Mouse (Mus musculus): ENCODE data around the gene Pabpc4. TPM values are rescaled to one million over a fixed set of nuclear protein-coding genes. Genes with fewer than 3 reads are reported as not detected.
A peak's percentile ranks its signal among the peaks of the same experiment; 100 is the strongest.

Pabpc4 gene
- polyA plus RNA-seq, 1 experiment from 2014 or later: 60.4 TPM

DNA sequence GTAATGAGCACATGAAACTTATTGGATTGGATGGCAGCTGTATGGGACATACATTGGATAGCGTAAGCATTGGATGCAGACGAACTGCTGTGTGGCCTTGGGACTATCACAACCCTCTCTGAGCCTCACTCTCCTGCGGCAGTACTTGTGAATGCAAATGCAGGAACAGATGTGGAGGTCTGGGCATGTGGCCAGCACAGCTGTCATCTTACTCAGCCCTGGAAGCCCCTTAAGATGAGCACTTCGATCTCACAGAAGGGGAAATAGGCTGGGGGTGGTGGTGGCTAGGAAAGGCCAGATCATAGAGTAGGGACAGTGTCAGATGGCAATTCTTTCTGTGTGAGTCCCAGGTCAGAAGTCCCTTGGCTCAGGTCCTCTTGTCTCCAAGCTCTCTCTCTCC is 75.5 kb downstream of the Pabpc4 start:
- no peak for ATAC-seq (ENCODE audit: low read depth)
- Histone ChIP-seq H3K36me3 (ENCODE audit: control insufficient read depth, insufficient read depth, low read length) (no peaks in the 10 kb centered on the region), H3K9ac (ENCODE audit: low read depth, low read length) (no peak overlapping the region), H3K27me3 (replicated peaks; ENCODE audit: control insufficient read depth, insufficient read depth, low read length) (peaks cover 26% of the 10 kb centered on the region), H3K4me2 (ENCODE audit: low read depth, low read length) (no peak overlapping the region), H3K27ac (replicated peaks; ENCODE audit: low read depth, low read length) (no peak overlapping the region), H3K4me3 (ENCODE audit: low read depth, low read length) (no peak overlapping the region), H3K4me1 (ENCODE audit: control insufficient read depth, insufficient read depth, low read length) (peaks cover 4% of the 10 kb centered on the region), H3K9me3 (ENCODE audit: control insufficient read depth, low read length) (no peaks in the 10 kb centered on the region)
- WGBS: 60% methylated on average over 4 of the region's 4 CpGs
- peak; percentile 61 for DNase-seq (ENCODE audit: low spot score)

- Histone ChIP-seq H3K4me3 (ENCODE audit: low read depth, low read length) (no peak overlapping the region), H3K4me2 (ENCODE audit: low read depth, low read length) (no peak overlapping the region), H3K9ac (ENCODE audit: low read depth, low read length) (no peak overlapping the region), H3K27me3 (replicated peaks; ENCODE audit: control insufficient read depth, insufficient read depth, low read length) (peaks cover 43% of the 10 kb centered on the region), H3K36me3 (ENCODE audit: control insufficient read depth, insufficient read depth, low read length) (no peaks in the 10 kb centered on the region), H3K27ac (replicated peaks; ENCODE audit: low read depth, low read length) (no peak overlapping the region), H3K4me1 (ENCODE audit: control insufficient read depth, insufficient read depth, low read length) (peaks cover 11% of the 10 kb centered on the region), H3K9me3 (ENCODE audit: control insufficient read depth, low read length) (no peaks in the 10 kb centered on the region)
- no peak for ATAC-seq (ENCODE audit: low read depth)
- WGBS: 66% methylated on average over 5 of the region's 5 CpGs
- DNase-seq (ENCODE audit: low spot score): no peak
Measured at GRCm38 (mm10) chr4:123340232-123340631, 78.1 kb downstream of the Pabpc4 start.

DNA sequence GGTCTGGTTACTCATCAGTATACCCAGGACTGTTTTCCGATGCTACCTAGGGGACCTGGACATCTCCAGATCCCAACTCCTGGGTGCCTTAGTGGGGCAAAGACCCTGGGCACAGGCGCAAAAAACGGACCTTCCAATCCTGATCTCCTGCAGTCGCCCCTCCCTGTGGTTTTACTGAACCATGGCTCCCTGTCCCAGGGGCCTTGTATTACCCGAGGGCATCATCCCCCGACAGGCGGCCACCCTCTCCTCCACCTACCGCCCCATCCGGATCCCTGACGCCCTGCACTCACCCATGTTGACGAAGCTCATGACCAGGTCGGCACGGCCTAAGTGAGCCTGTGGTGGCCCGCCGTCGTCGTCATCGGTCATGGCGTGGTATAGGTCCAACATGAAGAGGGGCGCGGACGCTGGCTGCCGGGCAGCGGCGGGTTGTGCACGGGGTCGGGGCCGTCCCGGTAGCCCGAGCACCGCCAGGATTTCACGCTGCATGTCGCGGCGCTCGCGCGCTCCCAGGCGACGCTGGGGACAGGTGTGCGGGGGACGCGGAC is 80.0 kb downstream of the Pabpc4 start:
- DNase-seq (ENCODE audit: low spot score) (no peak), ATAC-seq (ENCODE audit: low read depth) (no peak; the same call in 1 of the 2 replicates)
- 2% methylated on average over 33 of the region's 43 CpGs for WGBS
- H3K9ac ChIP-seq (ENCODE audit: low read depth, low read length): peak overlapping the region; percentile 34; the same call in 1 of the 2 replicates
- peaks cover 43% of the 10 kb centered on the region for H3K27me3 ChIP-seq (replicated peaks; ENCODE audit: control insufficient read depth, insufficient read depth, low read length)
- peaks cover 11% of the 10 kb centered on the region for H3K4me1 ChIP-seq (ENCODE audit: control insufficient read depth, insufficient read depth, low read length)
- H3K9me3 ChIP-seq (ENCODE audit: control insufficient read depth, low read length): no peaks in the 10 kb centered on the region
- peak overlapping the region; percentile 90 for H3K4me2 ChIP-seq (ENCODE audit: low read depth, low read length)
- peak overlapping the region; percentile 53 for H3K4me3 ChIP-seq (ENCODE audit: low read depth, low read length)
- no peaks in the 10 kb centered on the region for H3K36me3 ChIP-seq (ENCODE audit: control insufficient read depth, insufficient read depth, low read length)
- no peak overlapping the region for H3K27ac ChIP-seq (replicated peaks; ENCODE audit: low read depth, low read length)

DNA sequence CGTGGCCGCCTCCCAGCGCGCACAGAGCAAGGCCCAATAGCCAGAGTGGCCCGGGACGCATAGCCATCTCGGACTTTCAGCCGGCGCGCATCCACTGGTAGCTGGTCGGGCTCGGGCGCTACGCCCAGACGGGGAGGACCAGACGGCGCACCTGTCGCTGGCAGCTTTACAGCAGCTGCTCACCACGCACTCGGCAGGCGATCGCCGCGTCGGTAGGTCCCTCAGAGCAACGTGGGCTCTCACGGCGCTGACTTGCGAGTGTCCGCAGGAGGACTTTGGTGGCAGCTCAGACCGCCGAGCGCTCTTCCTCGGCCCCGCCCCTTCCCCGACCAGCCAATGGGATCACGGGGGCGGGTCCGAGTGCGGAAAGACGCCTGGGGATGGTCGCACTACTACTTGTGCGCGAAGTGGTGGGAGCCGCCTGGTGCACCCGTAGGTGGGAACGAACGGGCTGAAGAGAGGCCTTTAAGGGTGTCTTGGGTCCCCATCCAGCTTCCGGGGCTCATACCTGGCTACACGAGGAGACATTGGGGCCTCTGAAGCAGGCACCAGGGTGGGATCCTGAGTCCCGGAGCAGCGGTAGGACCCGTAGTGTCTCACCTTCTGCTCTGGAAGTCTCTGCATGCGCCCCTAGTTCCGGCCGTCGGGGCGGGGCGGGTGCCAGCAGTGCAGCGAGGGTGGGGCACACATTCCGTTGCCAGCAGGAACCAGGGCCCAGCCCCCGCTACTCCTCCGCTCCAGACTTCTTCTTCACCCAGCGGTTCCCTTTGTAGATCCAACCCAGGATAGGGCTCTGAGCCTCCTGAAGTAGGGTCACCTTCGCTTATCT is 80.7 kb downstream of the Pabpc4 start, which contains the start of gene Bmp8a:
Gene Bmp8a, minus strand, starts transcription at position 611 of the 829 bp plus-strand sequence.
- peaks cover 43% of the 10 kb centered on the region for H3K27me3 ChIP-seq (replicated peaks; ENCODE audit: control insufficient read depth, insufficient read depth, low read length)

GRCm38 (mm10) chr4:123343471-123343789 is 81.3 kb downstream of the Pabpc4 start:
- 0 out of 2 replicates have a peak, but pooled peaks have one; percentile 1 for ATAC-seq (ENCODE audit: low read depth)
- DNase-seq (ENCODE audit: low spot score): no peak
- peaks cover 5% of the 10 kb centered on the region; the same call in 1 of the 2 replicates for H3K36me3 ChIP-seq (ENCODE audit: control insufficient read depth, insufficient read depth, low read length)
- H3K4me1 ChIP-seq (ENCODE audit: control insufficient read depth, insufficient read depth, low read length): peaks cover 11% of the 10 kb centered on the region
- H3K4me3 ChIP-seq (ENCODE audit: low read depth, low read length): peak overlapping the region; percentile 53
- H3K4me2 ChIP-seq (ENCODE audit: low read depth, low read length): peak overlapping the region; percentile 90
- no peak overlapping the region for H3K27ac ChIP-seq (replicated peaks; ENCODE audit: low read depth, low read length)
- H3K27me3 ChIP-seq (replicated peaks; ENCODE audit: control insufficient read depth, insufficient read depth, low read length): peaks cover 43% of the 10 kb centered on the region
- H3K9me3 ChIP-seq (ENCODE audit: control insufficient read depth, low read length): no peaks in the 10 kb centered on the region
- WGBS: 2% methylated on average over 6 of the region's 6 CpGs
- no peak overlapping the region for H3K9ac ChIP-seq (ENCODE audit: low read depth, low read length)

More for the DNA sequence above, 80.7 kb downstream of the Pabpc4 start, which contains the start of gene Bmp8a:
- Histone ChIP-seq H3K4me2 (ENCODE audit: low read depth, low read length) (peak within 1 kb of the TSS; percentile 90), H3K9me3 (ENCODE audit: control insufficient read depth, low read length) (no peaks in the 10 kb centered on the region), H3K9ac (ENCODE audit: low read depth, low read length) (peak within 1 kb of the TSS; percentile 45; the same call in 1 of the 2 replicates), H3K4me1 (ENCODE audit: control insufficient read depth, insufficient read depth, low read length) (peaks cover 11% of the 10 kb centered on the region), H3K4me3 (ENCODE audit: low read depth, low read length) (peak within 1 kb of the TSS; percentile 53), H3K27ac (replicated peaks; ENCODE audit: low read depth, low read length) (no peak within 1 kb of the TSS), H3K36me3 (ENCODE audit: control insufficient read depth, insufficient read depth, low read length) (no peaks in the 10 kb centered on the region)
- ATAC-seq (ENCODE audit: low read depth) (peak; percentile 91), DNase-seq (ENCODE audit: low spot score) (peak; percentile 82)
- under 1% methylated on average over 34 of the region's 65 CpGs for WGBS

Other genes starting within 250 kb of the Pabpc4 start
- gene Trit1, start 245.8 kb upstream of the Pabpc4 start, polyA plus RNA-seq (2014; fragmentation: Nextera tagmentation; extraction: Ambion mirVana): 18.8 and 19.4 TPM in 2 replicates
- 0.90 and 1.1 TPM in 2 replicates for gene Bmp8b, start 157.2 kb upstream of the Pabpc4 start, polyA plus RNA-seq (2014; fragmentation: Nextera tagmentation; extraction: Ambion mirVana)
- gene Oxct2b, start 146.1 kb upstream of the Pabpc4 start, polyA plus RNA-seq (2014; fragmentation: Nextera tagmentation; extraction: Ambion mirVana): not detected in 2 replicates
- gene Ppie, start 122.4 kb upstream of the Pabpc4 start, polyA plus RNA-seq (2014; fragmentation: Nextera tagmentation; extraction: Ambion mirVana): 77.8 and 84.3 TPM in 2 replicates
- 0.50 and 0.81 TPM in 2 replicates for gene Hpcal4, start 79.1 kb upstream of the Pabpc4 start, polyA plus RNA-seq (2014; fragmentation: Nextera tagmentation; extraction: Ambion mirVana)
- 0.22 TPM in 1 of 2 replicates, not detected in the other for gene Nt5c1a, start 60.8 kb upstream of the Pabpc4 start, polyA plus RNA-seq (2014; fragmentation: Nextera tagmentation; extraction: Ambion mirVana)
- gene Heyl, start 28.8 kb upstream of the Pabpc4 start, polyA plus RNA-seq (2014; fragmentation: Nextera tagmentation; extraction: Ambion mirVana): 18.4 and 19.1 TPM in 2 replicates
- gene Oxct2a, start 61.3 kb downstream of the Pabpc4 start, polyA plus RNA-seq (2014; fragmentation: Nextera tagmentation; extraction: Ambion mirVana): not detected in 2 replicates
- gene Bmp8a, start 80.9 kb downstream of the Pabpc4 start, polyA plus RNA-seq (2014; fragmentation: Nextera tagmentation; extraction: Ambion mirVana): 2.3 and 3.4 TPM in 2 replicates